Mouse (Mus musculus) cerebellum, adult 8-10 months (tissue): Measurements from ENCODE around the gene Kif16b.
A peak's percentile ranks its signal among the peaks of the same experiment; 100 is the strongest.

Source experiments
- DNase-seq: peaks from one replicate; pipeline ENCODE4 v3.0.0; 2022

The Kif16b gene

DNA sequence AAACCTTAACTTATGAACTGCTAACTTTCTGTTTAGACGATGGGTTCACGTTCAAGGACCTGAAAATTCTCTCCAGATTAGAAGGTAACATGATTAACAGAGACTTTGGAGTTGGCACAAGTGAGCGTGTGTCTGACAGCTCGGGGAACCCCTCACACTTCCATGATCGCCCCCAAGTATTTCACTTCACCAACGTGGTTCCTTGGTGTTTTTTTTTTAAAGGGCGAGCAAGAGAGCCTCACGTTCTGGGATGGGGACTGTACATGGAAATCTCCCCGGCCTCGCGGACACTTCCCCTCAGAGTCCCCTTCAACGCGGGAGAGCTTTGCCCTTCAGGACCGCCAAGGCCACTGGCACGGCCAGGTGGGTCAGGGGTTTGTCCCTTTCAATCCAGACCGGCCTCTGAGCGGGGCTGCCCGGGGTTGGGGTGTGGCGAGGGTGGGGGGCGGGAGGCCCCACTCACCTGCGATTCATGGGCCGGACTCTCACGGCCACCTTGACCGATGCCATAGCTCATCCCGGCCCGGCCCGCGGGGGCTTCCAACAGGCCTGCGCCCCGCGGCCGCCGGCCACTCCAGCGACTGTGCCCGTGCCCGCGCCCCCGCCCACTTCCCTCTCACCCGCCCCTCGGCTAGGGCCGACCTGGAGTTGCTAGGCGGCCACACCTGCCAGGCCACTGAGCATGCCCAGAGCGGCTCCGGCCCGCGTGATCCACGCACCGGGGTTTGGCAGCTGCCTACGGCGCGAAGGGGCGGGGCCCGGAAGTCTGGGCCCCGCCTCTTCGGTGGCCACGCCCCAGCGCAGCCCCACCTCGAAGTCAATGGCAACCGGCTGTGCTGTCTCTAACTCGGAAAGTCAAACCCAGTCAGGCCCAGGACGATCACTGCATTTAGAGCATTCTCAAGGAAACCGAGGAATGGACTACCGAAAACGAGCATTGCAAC lies at the start of gene Kif16b:
Gene Kif16b, minus strand, starts transcription at position 670 of the 944 bp plus-strand sequence.
- DNase-seq, result peak; percentile 86

DNA sequence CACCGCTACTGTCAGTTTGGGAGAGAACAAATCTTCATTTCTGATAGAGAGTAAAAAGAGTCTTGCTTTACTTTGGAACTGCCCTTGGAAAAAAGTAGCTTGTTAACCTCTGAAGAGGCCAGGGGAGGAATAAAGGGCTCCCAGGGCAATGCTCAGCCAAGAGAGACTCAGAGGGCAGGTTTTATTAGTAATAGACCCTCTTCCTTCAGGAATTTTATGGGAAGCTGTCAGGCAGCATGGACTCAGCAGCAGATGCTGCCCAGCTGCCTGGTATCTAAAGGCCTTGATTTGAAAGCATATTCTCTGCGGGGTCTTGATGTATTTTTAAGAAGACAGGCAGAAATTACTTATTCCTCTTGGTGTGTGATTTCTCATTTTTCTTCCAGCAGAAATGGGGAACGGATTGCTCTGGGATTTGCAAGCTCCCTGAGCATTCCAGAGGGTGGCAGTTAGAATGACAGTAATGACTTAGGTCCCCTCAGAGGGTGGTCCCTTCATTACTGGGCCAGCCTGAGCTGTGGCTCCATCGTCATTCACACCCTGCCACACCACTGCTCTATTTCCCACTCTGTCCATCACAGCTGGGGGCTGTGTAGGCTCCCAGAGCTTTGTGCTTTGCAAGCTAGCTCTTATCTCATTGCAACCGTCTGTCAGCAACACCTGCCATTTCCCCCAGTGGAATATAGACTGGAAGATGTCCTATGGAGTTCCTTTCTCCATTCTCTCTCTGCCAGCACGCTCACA lies 39.7 kb upstream of the Kif16b start:
- no peak for DNase-seq

DNA sequence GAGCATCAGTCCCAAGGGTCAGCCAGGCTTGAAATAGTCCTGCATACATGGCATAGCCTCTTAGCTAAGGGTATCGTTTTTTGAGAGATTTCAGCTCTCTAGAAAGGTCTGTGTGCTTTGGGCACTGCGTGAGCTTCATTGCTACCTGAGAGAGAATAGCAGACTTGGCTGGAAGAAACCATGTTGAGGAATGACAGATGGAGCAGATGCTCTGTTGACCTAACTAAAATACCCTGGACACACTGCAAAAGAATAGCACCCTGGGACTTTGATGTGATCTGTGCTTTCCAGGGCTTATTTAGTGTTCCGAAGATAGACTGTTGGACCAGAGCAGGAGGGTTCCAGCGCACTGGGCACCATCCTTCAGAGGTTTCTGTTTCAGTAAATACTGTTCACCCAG lies 29.1 kb upstream of the Kif16b start:
- DNase-seq, result peak; percentile 10

DNA sequence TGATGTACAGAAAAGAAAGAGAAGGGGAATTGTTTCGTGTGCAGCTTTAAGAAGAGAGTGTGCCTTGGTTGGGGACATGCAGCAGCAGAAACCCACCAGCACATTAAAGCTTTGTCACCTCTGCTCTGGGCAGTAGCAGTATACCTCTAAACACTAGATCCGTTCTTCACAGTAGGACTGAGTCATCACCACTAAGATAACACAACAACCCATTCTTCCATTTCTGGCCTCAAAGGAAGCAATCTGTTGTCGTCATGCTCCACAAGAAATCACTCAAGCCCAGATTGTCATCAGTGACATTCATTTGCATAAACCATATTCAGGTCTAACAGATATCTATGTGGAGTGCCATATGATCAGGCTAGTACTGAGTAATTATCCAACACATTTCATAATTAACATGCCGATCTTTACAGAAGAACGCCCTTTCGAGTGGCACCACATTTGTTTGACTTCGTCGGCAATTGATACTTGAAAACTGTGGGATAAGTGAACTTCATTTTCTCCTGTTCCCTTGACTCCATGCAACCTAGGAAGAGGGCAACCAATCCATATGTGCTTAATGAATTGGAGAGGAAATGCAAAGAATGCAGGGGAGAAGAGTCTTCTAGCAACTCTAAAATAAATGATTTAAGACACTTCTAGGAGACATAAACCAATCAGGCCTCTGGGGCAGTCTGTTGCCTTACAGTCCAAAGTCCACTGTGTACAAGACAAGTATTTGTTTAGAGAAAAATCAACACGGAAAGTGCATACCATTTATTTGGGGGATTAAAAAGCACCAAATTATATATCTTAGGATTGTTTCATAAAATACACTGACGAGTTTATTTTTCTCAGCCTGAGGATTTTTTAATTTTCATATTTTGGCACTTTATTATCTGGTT lies 28.1 kb upstream of the Kif16b start:
- no peak for DNase-seq

DNA sequence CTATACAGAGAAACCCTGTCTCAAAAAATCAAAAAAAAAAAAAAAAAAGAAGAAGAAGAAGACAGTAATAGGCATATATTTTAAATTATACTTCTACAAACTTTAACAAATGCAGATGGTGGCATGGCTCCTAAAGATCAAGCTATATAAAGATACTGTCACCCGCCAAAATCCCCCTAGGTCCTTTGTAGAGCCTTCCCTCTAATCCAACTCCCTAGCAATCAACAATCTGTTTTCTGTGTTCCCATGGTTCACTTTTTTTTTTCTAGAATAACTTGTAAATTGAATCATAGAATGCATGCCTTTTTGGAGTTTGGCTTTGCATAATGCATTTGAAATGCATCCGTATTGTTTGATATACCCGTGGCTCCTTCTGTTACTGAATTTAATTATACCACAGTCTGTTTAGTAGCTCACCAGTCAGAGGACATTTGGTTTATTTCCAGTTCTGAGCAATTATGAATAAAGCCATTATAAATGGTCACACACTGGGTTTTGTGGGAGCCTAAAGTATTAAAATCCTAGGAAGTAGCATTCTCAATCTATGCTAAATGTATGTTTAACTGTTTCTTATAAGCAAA lies 9.6 kb upstream of the Kif16b start:
- DNase-seq, result no peak

DNA sequence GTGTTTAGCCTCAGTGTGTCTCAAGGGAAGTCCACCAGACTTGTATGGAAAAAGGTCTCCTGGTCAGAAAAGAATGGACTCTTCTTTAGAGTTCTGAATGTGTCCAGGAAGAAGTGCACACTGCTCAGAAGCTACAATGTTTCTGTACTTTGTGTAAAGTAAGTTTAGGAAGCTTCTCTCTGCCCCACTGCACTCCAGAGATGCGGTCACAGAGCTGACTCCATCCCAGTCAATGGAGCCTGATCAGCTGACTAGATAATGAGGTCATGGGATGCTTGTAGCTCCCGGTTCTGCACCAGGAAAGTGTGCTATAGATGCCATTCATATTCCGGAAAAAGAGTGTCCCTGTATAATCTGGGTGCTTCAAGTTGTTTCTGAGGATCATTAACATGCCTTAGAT lies 7.9 kb upstream of the Kif16b start:
- DNase-seq, result no peak

DNA sequence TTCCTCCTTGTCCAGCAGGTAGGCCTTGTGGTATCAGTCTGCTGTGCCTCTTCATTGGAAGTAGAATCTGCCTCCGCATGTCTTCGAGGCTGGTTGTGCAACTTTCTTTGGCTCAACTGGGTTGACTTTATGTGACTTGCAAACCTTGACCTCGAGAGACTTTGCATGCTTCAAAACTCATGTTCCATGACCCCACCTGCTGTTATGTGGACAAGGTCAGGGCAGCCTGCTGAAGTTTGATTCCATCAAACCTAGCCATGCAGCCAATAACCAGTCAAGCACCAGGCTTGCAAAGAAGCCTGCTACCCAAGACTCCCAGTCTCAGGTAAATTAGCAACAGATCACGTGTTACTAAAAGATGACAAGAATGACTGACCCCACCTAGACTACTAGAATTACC lies 5.7 kb upstream of the Kif16b start:
- DNase-seq, result no peak

DNA sequence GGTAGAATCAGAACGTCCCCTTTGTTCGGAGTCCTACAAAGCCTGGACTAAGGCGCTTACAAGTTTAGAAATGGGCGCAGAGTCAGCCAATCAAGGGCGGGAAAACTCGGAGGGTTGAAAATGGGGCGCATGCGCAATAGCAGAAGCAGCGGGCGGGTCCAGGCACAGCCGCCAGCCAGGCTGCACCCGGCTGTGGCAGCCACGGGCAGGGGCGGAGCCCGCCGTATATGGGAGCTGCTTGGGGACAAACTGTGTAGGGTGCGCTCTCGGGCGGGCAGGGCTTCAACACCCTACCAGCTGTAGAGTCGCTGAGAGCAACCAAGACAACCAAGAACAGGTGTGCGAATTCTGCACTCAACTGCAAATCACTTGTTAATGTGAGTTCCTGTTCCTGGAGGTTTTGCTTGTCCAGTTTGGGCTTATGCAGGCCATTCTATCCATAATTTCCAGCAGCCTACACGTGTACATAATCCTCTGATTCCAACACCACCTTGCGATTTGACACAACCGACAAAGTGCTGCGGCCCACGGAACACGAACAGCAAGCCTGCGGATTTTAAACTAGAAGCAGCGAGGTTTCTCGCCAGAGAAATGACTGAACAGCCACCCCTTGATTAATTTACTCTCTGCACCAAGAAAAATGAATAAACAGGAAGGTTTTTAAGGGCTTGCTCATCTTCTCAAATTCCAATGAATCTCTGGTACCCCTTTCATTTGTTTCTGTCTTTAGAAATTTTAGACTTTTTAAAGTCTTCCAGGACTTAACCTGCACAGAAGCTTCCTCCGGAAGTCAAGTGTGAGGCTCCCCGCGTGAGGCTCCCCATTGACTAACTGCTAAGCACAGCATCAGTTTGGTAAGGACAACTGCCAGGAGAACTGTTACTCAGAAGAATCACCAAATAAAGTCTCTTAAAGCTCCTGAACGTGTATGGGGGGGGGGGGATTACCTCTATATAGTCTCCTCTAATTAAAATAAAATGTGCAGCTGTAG lies 1.9 kb upstream of the Kif16b start:
- DNase-seq, result peak; percentile 93

DNA sequence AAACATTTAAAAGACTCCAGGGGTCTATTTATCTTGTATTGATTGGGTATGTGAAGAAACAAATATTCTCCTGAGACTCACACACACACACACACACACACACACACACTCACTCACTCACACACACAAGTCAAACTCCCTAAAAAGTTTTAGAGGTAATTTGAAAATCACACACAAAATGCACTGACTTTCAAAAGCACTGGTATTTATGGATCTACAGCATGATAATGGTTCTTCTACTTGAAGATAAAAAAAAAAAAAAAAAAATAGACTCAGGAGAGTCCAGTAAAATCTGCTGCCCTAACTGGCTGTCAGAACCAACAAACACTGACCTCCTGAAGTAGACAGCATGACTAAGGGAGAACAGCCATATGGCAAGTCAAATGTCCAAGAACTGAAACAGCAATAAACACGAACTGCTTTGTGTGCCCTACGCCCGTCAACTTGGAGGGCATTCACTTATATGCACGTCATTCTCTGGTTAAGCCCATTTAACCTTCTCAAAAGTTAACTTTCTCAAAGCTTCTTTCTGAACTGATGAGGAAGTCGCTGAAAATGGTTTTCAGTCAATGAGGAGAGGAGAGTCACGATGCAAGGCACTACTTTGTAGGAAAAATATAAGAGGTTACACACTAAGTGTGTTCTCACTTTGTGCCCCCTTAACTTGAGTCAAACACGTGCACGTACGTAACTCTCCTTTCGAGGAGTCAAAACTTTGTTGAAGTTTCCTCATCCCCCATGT lies 1.0 kb downstream of the Kif16b start:
- no peak for DNase-seq

DNA sequence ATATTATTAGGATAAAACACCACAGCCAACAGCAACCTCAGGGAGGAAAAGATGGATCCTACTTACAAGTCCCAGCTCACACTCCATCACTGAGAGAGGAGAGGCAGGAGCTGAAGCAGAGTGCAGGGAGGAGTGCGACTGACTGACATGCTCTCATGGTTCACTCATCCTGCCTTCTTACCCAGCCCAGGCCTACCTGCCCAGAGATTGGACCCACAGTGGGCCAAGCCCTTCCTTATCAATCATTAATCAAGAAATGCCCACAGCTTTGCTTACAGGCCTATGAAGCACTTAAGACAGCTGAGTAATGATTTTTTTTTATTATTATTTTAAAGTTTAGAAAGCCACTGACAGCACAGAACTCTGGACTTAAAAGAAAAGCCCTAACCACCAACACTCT lies 7.6 kb downstream of the Kif16b start:
- DNase-seq, result no peak

DNA sequence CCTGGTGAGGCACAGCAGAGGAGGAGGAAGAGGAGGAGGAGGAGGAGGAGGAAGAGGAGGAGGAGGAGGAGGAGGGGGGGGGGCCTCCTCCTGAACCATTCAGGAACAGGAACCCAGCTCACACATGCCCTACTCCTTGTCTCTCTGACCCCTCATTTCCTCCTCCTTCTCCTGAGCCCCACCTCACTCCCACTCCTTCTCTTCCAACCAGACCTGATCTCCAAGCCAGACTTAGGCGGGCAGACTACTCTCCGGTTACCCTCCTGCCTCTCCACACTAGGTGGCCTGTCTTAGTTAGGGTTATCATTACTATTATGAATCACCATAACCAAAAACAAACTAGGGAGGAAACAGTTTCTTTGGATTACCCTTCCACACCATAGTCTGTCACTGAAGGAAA lies 10.0 kb downstream of the Kif16b start:
- DNase-seq, result no peak

DNA sequence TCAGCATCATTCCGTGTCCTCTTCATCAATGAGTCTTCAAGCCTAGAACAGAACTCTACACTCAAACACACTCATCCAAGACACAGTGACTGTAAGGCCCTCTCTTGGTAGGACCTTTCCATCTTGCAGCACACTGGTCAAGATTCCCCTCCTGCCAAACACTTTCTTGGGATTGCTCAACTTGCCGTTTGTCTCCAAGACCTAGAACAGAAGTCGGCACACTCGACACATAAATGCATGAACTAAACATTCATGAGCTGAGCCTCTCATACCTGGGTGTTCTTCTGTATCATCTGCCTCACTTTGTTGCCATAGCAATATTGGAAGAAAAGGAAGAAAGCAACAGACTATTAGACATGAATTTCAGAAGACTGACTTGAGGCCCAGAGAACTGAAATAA lies 16.9 kb downstream of the Kif16b start:
- no peak for DNase-seq

DNA sequence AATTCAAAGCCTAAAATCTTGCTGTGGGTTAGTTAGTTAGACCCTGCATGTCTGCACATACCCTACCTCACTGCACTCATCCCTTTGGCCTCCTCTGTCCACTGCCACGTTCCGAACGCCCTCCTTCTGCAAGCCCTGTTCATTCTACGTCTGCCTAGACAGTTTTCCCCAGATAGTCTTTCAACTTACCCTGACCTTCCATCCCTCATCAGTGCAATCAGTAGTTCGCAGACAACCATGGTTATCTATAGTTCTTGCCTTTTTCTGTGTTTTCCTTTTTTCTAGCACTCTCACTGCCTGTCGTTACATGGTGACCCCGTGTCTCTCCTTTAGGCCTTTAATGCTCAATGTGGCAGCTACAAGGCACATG lies 17.7 kb downstream of the Kif16b start:
- no peak for DNase-seq

DNA sequence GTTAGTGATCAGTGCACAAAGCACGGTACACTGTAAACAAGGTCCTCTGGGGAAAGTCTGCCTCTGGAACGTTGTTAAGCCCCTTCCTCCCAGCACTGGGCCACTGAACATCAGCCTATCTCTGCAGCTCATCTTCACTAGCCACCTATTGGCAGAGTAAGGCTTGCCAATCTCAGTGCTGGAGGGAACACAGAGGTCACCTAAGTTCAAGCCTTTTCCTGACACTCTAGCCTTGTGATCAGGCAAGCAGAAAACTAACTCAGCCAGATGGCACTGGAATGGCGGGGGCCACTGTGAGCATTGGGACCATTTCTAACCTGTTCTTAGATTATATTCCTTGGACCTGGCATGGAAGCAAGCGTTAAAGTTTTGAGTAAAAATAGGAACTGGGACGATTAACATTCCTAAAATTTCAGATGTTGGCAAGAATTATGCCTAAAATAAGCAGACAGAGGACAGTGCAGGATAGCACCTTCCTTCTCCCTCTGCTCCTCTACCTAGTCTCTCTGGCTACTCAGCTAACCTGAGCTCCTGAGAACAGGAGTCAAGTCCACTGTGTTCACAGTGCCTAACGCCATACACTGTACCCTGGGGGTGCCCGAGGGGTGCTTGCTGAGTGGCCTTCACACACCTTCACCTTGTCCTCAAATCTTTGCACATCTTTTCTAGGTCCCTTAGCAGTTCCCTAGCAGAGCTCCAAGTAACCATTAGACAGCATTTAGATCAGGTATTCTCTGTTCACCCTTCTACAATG lies 18.3 kb downstream of the Kif16b start:
- no peak for DNase-seq

DNA sequence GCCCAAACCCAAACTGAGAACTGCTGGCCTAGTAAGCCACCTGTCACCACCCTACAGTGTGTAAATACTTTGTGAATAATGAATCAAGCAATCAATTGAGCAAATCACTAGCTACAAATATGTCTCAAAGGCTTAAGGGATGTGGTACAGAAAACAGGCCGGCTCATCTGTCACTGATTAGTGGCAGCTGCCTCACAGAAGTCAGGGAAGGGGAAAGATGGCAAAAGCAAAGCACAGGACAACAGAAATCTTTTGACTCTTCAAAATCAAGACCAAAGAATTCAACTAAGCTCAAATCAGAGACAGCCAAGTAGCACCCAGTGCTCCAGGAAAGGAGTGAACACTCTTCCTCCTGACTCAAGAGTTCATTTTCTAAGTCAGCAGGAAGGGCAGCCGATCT lies 18.9 kb downstream of the Kif16b start:
- no peak for DNase-seq

DNA sequence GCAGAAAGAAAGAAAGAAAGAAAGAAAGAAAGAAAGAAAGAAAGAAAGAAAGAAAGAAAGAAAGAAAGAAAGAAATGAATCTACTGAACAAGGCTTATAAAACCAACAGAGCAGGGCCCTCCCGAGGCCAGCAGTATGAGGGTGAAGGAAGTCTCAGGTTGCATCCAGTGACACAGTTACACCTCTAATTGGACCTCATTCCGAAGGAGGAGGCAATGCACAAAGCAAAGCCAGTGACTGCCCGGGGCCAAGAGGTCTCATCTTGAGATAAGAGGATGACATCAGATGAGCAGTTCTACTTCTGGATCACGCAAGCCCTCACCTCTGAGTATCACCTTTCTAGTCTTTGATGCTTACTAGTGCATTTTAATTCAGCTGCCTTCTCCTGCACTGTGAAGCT lies 20.2 kb downstream of the Kif16b start:
- DNase-seq, result no peak

DNA sequence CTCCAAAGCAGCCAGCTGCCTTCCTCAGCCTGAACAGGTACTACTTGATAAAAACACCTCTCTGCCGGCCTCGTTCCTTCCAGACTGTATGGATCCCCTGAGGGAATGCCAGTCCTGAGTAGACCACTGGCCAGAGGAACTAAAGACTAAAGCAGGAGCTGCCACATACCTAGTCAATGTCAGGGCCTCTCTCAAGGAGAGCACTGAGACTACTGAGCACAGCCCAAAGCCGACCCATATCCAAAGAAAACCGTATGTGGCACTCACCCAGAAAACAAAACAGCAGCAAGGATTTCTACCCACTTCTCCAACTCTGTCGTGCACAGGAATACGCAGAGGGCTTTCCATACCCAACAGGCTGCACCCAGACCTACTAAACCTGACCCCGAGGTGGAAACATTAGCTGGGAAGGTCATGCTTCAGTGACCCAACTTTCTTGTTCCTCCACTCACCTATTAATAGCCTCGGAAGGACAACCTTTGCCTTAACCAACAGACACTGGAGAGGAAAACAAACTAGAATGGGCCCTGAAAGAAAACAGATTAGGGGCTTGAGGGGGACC lies 22.0 kb downstream of the Kif16b start:
- DNase-seq, result no peak

DNA sequence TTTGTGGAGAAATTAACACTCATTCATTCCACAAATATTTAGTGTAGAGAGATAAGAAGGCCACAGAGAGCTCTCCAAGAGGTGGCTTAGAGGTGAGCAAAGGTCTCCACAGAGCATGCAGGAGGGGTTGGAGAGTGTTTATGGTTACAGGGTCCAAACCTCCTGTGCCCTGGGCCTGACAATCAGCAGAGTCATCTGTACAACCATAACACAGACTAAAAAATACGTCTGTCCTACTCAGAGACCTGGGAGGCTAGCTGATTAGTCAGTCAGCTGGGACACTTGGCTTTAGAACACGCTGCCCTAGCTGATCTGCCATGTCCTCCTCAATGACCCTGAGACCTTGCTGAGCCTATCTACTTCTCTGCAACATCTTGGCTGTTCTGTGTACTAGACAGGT lies 24.7 kb downstream of the Kif16b start:
- DNase-seq, result no peak

DNA sequence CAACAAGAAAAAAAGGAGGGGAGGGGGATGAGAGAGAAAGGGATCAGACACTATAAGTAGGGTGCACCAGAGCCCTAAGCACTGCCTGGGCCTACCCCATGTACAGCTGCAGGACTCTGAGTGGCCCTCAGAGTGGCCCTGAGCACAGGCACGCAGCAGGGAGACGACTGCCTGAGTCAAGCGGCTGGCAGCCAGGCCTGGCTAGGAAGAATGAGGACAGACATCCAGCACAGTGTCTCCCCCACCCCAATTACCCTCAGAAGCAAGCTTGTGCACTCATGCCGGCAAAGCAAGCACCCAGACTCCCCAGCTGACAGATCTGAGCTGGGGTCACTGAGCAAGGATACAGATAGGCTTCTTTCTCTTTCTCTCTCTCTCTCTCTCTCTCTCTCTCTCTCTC lies 25.4 kb downstream of the Kif16b start:
- DNase-seq, result no peak

DNA sequence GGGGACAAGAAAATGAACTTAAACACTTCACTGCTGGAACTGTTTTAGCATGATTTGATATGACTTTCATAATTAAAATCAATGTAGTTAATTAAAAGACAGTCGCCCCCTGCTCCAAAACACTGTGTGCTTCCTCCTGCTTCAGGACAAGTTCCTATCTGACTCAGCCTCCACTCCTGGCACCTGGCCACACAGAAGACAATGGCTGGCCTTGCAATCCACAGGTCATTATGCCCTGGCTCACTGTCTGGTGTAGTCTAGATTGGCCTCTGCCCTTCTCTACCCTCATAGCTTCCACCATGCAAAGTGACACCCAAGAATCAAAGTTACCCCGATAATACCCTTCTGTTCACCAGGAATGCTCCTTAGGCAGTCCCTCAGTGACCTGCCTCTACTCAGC lies 26.8 kb downstream of the Kif16b start:
- DNase-seq, result no peak
